Mouse (Mus musculus): ENCODE results near the gene 9130019O22Rik. TPM values are rescaled to one million over a fixed set of nuclear protein-coding genes. Genes with fewer than 3 reads are reported as not detected.
A peak's percentile ranks its signal among the peaks of the same experiment; 100 is the strongest.
"Not testable (repeated sequence)": the region's sequence is repeated elsewhere in the genome, so short reads cannot be mapped to it uniquely, and the experiment has no call there.

9130019O22Rik gene
- total RNA-seq, 2 experiments from 2014 or later, result 3.3 TPM

DNA sequence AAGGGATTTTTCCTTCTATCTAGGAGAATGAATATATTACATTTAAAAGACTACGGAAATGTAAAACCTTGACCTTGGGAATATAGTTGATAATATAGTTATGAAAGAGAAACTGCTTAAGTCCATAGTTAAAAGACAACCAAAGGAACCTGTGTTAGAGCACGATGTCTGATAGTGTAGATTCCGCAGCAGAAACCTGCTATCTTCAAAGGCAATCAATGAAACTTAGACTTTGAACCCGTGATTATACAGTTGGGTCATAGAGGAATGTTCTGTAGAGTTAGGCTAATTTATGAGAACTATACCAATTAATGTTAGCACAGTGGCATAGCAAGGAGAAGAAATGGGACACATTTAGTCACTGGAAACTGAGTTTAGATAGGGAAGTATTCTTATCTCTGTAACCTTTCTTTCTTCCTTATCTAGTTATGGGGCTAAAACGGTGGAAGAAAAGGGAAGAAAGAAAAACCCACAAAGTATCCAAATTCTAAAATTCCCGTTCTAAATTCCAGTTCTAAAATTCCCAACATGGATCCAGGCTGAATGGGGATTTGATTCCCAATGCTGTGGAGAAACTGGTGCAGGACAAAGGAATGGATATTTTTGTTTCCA, 8.6 kb downstream of the 9130019O22Rik start:
- no peak for DNase-seq (ENCODE audit: low spot score in 2 of 2)

DNA sequence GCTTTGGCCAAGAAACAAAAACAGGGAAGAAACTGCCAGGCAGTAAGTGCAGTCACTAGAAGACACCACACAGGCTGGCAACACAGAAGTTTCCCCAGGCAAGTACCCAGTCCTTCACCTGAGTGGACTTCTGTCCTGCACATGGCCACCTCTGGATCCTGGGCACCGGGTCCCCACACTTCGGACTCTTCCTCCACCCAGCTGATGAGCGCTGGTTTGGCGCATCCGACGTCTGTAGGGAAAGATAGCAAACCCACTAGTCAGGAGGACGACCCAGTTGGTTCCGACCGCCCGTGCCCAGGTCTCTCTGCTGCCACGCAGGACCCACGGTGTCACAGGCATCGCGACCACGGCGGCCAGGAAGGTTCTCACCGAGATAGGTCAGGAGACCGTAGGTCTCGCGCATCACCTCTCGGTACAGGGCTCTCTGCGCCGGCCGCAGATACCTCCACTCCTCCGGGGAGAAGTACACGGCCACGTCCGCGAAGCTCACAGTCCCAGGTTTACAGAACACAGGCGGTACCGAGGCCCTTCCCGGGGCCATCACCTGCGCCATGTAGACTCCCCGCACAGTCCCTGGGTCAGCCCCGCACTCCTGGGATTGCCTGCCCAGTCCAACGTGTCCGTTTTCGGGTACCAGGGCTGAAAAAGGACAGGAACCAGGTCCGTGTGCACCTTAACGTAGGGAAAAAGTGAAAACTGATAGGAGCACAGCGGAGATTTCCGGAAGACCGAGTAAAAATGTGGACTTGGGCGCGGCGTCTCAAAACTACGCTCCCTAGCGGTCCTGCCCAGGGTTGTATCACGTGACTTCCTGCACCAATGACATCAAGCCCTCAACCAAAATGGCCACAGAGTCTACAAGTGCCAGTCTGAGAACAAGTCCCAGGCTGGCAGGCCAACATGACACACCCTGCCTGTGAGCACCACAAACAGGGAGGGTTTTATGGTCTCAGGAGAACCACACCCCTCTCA, 11.4 kb downstream of the 9130019O22Rik start, which contains the start of gene Zfp747:
Gene Zfp747, minus strand, starts transcription at position 780 of the 975 bp plus-strand sequence.
- peak; percentile 88 to 94 for DNase-seq (ENCODE audit: low spot score in 2 of 2)

DNA sequence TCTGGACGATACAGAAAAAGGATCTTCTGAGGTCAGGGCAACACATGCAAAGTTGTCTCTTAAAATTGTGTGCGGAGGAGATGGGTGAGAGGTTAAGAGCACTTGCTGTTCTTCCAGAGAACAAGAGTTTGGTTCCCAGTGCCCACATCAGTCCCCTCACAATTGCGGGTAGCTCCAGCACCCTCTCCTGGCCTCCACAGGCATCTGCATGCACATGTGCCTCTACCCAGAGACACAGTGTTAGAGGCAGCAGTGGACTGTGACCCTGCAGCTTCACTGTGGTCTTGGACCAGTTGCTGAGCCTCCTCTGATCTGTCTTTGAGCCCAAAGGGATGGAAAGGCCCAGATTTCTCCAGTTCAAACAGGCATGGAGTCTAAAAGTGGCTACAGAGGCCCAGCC, 15.1 kb downstream of the 9130019O22Rik start:
- DNase-seq (ENCODE audit: low spot score in 2 of 2), result not testable (repeated sequence)

DNA sequence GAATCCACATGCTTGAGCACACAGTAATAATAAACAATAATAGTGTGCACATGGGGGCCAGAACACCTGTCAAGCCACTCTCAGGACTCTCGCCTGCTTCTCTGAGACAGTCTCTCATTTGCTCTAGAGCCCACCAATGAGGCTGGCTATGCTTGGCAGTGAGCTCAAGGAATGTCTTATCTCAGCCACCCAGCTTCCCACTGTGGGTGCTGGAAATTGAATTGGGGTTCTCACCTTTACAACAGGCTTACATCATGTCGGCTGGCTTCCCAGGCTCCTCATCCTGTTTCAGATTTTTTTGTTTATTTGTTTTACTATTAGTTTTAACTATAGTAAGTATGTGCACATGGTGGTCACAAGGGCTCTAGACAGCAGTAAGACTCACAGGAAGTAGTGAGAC, 15.8 kb downstream of the 9130019O22Rik start:
- no peak for DNase-seq (ENCODE audit: low spot score in 2 of 2)

DNA sequence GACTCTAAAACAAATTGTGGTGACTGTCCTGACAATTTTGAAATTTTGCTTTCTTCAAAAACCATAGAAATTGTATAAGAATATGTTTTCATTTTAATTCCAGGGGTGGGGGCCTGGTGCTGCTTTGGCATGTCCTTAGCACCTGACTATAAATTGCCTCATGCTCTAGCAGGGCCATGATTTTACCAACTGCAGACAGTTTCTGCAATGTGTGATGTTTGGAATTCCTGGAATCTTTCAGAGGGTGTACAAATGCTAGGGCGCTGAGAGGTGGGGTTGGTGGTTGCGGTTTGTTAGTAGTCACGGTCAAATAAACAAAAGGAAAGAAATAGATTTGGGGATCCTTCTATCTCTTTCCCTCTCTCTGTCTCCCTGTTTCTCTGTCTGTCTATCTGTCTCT, 20.7 kb downstream of the 9130019O22Rik start:
- DNase-seq (ENCODE audit: low spot score in 2 of 2), result no peak

DNA sequence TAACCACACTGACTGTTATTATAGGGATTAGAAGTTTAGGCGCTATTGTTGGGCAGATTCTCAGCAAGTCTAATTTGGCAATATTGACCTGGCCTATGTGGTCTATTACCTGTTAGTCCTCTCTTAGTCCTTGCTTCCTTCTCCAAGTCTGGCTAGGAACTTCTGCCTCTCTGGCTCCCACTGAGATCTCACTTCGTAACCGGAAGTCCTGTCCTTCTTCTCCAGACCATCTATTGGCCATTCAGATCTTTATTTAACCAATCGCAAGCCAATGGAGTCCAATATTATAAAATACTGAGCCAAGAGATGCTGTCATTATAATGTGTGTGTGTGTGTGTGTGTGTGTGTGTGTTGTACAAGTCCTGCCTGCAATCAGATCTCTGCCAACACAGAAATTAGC, 22.8 kb downstream of the 9130019O22Rik start:
- DNase-seq (ENCODE audit: low spot score in 2 of 2), result peak in 1 of 2 experiments; percentile 17

DNA sequence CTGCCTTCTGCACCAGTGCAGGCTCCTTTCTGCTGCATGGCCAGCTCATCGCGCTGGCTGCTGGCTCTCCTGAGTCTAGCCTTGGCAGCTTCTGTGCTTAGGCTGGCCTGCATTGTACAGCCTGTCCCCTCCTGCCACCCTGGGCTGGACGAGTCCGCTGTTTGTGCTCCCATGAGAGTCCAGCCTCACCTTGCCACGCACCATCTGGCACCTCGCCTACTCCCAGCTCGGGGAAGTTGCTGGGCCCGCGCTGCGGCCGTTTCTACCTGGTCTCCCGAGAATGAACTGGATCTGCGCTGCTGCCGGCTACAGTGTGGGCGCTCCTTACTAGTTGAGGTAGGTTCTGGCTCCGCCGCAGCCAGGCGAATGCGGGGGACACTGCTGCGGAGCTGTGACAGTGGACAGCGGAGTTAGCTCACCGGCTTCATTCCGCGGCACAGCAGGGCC, 23.5 kb downstream of the 9130019O22Rik start:
- DNase-seq (ENCODE audit: low spot score in 2 of 2), result peak in 1 of 2 experiments; percentile 23

DNA sequence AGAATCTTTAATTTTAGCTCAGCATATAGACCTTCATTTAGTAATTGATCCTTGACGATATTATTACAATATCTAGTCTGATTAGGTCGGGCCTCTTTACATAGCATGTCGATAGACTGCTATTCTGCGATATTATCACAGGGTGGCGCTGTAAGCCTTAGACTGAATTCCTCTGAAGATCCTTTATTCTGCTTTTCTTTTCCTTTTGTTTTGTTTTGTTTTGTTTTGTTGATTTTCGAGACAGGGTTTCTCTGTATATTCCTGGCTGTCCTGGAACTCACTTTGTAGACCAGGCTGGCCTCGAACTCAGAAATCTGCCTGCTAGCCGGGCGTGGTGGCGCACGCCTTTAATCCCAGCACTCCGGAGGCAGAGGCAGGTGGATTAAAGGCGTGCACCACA, 24.5 kb downstream of the 9130019O22Rik start:
- not testable (repeated sequence) for DNase-seq (ENCODE audit: low spot score in 2 of 2)

DNA sequence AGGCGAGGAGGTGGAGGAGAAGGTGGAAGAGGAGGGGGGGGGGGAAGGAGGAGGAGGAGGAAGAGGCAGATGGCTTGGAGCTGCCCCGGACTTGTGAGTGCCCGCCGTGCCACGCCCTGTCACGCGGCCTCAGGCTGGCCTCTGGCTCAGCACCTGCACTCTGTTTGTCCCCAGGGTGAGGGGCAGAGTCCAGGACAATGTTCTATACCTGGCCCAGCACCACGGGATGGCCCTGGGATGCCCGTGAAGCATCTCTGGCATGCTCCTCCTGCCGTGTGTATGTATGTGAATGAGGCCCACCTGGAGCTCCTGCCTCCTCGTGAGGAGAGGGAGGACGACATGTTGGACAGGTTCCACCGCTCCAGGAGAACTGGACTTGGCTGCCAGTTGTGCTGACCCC, 25.5 kb downstream of the 9130019O22Rik start:
- no peak for DNase-seq (ENCODE audit: low spot score in 2 of 2)

DNA sequence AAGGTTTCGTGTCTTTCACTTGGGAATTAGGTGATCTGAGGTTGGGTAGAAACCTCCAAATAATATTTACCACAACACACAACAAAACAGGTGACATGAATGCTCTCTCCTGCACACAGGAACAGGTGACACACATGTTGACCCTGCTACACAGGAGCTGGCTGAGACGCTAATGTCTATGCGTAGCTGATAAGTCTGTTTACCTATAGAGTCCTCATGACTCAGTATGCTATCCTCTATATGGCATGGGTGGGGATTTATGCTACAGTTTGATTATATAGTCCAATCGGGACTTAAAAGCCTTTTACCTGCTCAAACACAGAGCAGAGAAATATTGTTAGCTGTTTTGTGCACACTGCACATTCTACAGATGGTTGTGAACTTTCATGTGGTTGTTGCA, 26.7 kb downstream of the 9130019O22Rik start:
- no peak for DNase-seq (ENCODE audit: low spot score in 2 of 2)

DNA sequence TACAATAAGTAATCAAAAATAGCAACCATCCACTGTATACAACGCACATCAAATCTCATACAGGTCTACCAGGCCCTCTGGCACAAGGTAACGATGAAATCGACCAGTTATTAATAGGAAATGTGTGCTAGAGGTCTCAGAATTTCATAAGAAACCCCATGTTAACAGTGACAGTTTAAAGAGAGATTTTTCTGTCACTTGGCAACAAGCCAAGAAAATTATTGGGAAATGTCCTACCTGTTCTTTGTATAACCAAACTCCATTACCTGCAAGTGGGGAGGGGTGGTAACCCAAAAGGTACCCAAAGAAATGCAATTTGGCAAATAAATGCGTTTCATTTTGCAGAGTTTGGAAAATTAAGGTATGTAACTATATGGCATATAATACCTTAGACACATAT, 28.5 kb downstream of the 9130019O22Rik start:
- no peak for DNase-seq (ENCODE audit: low spot score in 2 of 2)

DNA sequence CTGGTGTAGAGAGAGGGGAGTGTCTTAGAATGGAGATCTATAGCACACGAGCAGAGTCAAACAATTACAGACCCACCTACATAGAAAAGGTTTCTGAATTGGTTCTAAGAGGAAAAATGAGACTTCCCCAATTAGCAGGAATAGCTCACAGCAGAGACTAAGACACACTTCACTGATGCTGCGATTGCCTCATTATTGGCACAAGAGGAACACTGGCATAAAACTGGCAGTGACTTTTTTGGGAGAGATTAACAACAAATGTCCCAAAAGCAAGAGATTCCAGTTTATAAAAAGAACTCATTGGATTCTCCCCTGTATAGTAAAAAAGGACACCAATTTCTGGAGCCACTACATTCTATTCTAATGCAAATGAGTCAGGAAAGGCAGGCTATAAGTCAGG, 29.1 kb downstream of the 9130019O22Rik start:
- DNase-seq (ENCODE audit: low spot score in 2 of 2), result no peak

DNA sequence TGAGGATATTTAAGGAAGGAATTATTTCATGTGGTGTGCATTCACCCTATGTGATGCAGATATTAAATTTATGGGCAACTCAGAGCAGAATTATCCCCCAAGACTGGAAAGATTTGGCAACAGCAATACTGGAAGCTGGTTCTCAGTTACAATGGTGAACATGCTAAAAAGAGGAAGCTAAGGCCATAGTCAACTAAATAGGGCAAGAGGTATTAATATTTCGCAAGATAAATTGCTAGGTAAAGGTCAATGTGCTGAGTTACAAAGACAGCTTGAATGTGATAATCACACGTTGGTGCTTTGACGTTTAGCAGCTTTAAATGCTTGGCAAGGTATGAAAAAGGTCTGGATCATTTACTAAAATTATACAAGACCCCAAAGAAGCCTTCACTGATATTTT, 31.2 kb downstream of the 9130019O22Rik start:
- no peak for DNase-seq (ENCODE audit: low spot score in 2 of 2)

DNA sequence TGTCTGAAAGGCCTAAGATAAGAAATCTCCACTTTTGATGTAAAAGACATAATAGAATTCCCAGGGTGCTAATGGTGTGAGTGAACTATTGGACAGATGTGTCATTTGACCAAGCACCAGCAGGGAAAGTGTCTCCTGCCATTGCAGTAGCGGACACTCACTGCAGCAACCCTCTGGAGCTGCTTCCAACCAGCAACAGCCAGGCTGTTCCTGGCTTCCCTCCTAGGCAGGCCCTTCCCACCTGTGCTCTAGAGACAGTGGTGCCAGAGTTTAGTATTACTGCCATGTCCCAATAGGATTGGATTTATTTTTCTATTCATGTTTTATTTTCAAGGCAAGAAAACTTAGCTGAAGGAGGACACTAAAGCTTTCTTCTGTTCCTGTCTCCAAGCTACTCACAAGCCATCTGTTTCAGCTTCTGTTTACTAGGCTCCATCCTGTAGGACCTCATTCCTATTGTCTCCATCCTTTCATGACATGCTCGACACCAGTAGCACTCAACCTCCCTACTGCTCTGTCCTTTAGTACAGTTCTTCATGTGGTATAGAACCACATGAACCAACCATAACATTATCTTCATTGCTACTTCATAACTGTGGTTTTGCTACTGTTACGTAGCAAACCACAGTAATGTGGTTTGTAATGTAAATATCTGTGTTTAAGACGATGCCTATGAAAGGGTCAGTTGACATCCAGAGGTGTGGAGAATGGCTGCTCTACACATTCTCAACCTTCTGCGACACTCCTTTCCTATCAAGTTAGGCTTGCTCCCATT, 35.5 kb downstream of the 9130019O22Rik start:
- no peak for DNase-seq (ENCODE audit: low spot score in 2 of 2)

DNA sequence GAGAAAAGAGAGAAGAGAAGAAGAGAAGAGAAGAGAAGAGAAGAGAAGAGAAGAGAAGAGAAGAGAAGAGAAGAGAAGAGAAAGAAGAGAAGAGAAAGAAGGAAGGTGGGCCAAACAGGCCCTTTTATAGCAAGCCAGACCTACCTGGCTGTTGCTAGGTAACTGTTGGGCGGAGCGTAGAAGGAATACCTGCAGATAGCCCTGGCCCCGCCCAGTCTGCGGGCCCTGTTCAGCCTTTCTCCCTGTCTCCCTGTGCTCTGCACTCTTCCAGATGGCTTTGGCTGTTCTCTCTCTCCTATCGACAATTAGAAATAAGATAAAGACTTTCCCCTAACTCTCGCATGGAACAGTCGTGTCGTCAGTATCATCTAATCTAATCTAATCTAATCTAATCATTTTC, 40.3 kb downstream of the 9130019O22Rik start:
- no peak for DNase-seq (ENCODE audit: low spot score in 2 of 2)

DNA sequence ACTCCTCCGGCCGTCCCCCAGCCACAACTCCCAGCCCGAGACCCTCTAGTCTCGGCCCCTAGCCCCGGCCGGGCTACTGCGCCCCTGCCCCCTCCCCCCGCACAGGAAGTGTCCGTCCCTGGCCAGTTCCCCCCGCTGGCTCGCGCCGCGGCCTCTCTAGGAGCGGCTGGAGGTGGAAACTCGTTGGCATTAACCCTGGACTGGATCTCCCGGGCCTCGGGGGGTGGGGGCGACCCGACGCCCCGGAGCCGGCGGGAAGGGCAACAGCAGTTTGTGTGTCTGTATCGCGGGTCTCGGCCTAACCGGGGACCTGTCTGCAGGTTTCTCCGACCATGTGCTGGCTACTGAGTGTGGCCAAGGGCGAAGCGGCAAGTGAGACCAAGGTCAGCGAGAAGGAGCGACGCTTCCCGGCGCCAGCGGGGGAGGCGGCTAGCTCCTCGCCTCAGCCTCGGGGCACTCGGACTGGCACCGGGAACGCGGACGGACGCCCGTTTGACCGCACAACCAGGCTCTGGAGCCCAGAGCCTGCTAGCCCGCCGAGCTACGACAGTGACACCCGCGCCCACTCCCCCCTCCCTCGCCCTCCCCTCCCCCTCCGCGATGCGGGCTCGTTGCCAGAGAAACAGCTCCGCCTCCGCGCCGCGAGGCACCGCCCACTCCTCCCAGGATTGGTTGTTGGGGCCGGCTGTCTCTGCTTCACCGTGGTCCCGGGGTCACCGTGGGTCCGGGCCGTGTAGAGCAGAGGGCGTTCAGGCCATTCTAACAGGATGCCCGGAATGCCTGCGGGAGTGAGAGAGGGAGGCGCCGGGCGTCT, 41.2 kb downstream of the 9130019O22Rik start, which contains the start of gene Zfp768:
Gene Zfp768, minus strand, starts transcription at position 78 of the 814 bp plus-strand sequence.
- peak; percentile 94 to 95 for DNase-seq (ENCODE audit: low spot score in 2 of 2)

DNA sequence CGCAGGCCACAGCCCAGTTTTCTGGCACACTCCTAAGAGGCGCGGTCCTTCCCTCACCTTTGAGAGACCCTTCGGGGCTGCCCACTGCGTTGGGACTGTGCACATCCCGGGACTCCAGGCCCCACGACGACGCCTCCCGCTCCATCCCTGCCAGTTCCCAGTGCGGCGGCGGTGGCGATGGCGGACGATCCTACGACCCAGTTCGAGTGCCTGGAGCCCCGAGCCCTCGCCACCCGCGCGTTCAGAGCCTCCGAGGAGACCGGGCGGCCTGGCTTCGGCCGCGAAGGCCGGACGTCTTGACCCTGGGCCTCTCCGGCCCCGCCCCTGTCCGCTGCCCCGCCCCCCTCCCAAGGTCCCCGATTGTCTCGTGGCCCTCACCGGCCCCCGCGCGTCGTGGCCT, 41.9 kb downstream of the 9130019O22Rik start:
- DNase-seq (ENCODE audit: low spot score in 2 of 2), result peak in 1 of 2 experiments; percentile 57

DNA sequence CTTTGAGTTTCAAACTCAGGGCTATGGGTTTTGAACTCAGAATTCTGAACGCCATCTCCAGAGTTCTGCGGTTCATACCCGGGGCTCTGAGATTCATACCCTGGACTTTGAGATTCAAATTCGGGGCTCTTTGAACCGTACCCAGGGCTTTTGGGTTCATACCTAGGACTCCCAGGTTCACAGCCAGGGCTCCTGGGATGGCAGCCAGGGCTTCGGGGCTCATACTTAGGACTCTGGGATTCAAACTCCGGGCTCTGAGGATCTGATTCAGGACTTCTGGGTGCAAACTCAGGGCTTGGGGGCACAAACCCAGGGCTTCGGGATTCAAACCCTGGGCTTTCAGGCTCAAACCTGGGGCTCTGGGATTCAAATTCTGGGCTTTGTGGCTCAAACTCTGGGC, 42.6 kb downstream of the 9130019O22Rik start:
- no peak for DNase-seq (ENCODE audit: low spot score in 2 of 2)

DNA sequence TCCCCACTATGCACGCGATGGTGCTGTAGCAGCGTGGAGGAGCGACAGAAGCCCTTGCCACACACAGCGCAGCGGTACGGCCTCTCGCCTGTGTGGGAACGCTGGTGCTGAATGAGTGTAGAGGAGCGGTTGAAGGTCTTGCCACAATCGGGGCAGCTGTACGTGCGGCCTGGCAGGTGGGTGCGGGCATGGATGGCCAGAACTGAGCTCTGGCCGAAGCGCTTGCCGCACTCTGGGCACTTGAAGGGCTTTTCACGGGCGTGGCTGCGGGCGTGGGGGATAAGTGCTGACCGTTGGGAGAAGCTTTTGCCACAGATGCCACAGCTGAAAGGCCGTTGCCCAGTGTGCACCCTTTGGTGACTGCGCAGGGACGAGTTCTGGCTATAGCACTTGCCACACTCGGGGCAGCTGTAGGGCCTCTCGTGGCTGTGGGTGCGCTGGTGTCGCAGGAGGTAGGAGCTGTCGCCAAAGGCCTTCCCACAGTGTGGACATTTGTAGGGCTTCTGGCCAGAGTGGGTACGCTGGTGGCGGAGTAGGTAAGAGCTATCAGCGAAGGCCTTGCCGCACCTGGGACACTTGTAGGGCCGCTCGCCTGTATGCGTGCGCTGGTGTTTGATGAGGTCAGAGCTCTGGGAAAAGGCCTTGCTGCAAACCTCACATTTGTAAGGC, 43.5 kb downstream of the 9130019O22Rik start:
- DNase-seq (ENCODE audit: low spot score in 2 of 2), result no peak

DNA sequence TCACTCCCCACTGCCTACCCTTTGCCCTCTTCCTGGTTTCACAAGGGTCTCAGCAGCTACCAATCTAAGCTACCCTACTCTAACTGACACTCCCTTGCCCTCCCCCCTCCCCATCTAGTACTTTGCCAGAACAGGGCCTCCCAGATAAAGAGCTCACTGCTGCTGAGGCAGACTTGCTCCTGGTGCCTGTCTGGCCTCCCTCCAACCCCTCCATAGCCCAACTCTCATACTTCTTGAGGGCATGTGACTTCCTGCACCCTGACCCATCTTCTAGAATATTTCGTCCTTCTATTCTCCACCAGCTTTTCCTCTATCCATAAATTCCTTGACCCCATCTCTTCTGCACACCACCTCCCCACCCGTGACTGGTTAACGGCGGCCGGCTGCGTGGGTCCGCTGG, 44.1 kb downstream of the 9130019O22Rik start:
- DNase-seq (ENCODE audit: low spot score in 2 of 2), result no peak
